Mouse (Mus musculus) E14TG2a.4 (cell line): ENCODE results near the gene Kcp.

Source experiments
- CTCF ChIP-seq: conservative IDR thresholded peaks from 2 replicates; pipeline ENCODE4 v1.5.1; 2014; ENCODE audit warnings: low read length
- POU5F1 ChIP-seq: IDR thresholded peaks from 2 replicates; pipeline ENCODE4 v1.6.1; 2014; ENCODE audit warnings: low read length, borderline replicate concordance

DNA sequence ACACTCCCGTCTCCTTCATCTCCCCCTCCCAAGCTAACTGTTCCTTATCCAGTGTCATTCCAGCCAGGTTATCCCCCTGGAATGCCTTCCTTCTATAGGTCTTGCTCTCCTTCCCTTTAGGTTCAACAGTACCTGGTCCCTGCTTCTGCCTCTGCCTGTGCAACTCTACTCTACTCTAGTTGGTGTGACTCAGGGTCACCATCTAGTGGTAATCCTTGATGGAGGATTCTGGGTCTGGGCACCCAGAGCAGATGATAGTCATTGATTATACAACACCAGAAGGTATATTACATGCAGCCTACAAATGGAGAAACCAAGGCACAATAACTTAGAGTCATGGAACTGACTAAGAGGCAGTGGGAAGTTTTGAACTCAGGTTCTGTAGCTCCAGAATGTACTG is 6.2 kb downstream of the Kcp start:
- peak; percentile 23 for TF ChIP-seq CTCF
- TF ChIP-seq POU5F1: no peak
